Mouse (Mus musculus): Measurements from ENCODE around the gene Manf. TPM values are rescaled to one million over a fixed set of nuclear protein-coding genes. Genes with fewer than 3 reads are reported as not detected.

The Manf gene
- total RNA-seq, 2 experiments from 2014 or later: 240 to 272 TPM

DNA sequence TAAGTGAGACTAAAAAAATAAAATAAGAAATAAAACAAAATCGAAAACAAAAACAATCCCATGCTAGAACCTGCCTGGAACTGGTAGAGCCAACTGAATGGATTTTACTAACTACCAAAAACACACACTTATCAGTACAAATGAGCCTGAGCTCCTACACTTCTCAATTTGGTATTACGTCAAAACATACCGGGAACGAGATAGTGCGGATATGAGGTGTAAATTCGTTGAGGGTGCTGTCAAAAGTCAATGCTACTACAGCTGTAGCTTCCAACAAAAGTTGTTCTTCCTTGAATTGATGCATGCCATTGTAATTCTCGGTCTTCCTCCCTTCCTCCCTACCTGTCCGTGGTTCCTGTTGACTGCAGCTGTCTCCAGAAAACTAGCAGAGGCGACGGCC lies 102.4 kb downstream of the Manf start:
- no peak for DNase-seq (ENCODE audit: low spot score in 2 of 2)

DNA sequence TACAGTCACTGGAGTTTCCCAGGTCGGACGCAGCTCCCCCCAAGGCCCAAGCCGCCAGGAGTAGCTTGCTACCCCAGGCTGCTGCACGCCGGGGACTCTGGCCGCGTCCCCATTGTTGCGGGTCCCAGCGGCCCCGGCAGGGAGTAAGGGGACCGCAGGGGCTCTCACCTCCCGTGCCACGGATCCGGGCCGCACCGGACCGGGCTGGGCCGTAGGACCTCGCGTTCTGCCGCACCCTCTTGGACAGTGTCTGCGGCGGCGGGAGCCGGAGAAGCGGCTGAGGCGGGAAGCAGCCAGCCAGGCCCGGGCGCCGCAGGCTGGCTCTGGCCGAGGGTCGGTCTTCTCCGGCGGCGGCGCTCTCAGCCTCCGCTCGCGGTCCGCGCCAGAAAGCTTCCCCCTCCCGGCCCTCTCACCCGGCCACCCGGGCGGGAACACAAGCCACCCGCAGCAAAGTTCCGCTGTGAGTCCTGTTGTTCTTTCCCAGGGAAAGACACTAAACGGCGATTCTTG lies 102.9 kb downstream of the Manf start, which contains the start of gene Rad54l2:
TSS of gene Rad54l2 (minus strand) at position 383 of the 510 bp plus-strand sequence.
- DNase-seq (ENCODE audit: low spot score in 2 of 2): peak; percentile 88 to 89

Other genes with a start within 250 kb of the Manf start
- gene Grm2, start 235.9 kb downstream of the Manf start, total RNA-seq (2021): not detected
- gene Tex264, start 206.1 kb downstream of the Manf start, total RNA-seq (2021): 100 to 1,000 TPM in 1 of 2 experiments, 10 to 100 TPM in 1; 93.5 to 136 TPM
- gene Rad54l2, start 102.8 kb downstream of the Manf start, total RNA-seq (2021): 10 to 100 TPM; 15.1 to 24.2 TPM
- gene Dcaf1, start 70.1 kb downstream of the Manf start, total RNA-seq (2021): 10 to 100 TPM; 39.1 to 42.8 TPM
- 10 to 100 TPM; 24.0 to 26.6 TPM for gene Rbm15b, start 4.6 kb downstream of the Manf start, total RNA-seq (2021)